Mouse (Mus musculus): ENCODE measurements around the gene Pja2.

DNA sequence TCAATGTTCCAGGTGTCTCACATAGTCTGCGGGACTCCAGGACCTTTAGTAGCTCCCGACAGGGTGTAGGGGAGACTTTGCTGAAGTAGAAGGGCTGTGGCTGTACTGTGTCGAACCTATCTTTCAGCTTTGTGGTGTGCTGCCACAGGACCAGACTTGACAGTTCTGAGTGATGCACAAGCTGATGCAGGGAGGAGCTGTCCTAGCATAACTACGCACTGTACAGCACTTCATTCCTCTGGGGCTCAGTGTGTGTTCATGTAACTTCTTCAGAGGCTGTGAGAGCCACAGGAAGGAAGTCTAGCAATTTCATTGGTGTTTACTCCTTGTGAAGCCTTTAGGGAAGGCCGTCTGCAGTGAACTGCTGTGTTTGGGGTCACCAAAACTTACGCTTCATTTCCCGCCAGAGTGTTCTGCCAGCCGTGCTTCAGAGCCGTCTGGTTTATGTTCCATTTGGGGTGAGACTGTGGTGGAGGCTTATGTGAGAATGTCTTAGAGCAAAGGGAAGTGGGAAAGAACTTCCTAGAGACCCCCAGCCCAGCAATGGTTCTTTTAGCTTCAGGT is 54.0 kb downstream of the Pja2 start:
- no peak for TF ChIP-seq CTCF (IDR thresholded peaks at IDR 0.05; ENCODE audit: borderline replicate concordance, insufficient read depth, low read depth, low read length)
- no peak for TF ChIP-seq POLR2A (IDR thresholded peaks at IDR 0.05; ENCODE audit: borderline replicate concordance, insufficient read depth, low read length)
